Mouse (Mus musculus) adrenal gland, postnatal 25 days (tissue): Measurements from ENCODE around the gene Tfe3. TPM values are rescaled to one million over a fixed set of nuclear protein-coding genes. Genes with fewer than 3 reads are reported as not detected.
A peak's percentile ranks its signal among the peaks of the same experiment; 100 is the strongest.
"Not testable (repeated sequence)": the region's sequence is repeated elsewhere in the genome, so short reads cannot be mapped to it uniquely, and the experiment has no call there.

Experiments
- DNase-seq: peaks from one replicate; pipeline ENCODE4 v3.0.0; 2021; ENCODE audit warnings: mixed read lengths
- total RNA-seq: library from RNA; stranded (reverse); gene quantifications from 2 replicates; pipeline ENCODE4 v1.2.3, GENCODE M21; 2021

Tfe3 gene
- total RNA-seq, 1 experiment from 2014 or later: 40.7 TPM

DNA sequence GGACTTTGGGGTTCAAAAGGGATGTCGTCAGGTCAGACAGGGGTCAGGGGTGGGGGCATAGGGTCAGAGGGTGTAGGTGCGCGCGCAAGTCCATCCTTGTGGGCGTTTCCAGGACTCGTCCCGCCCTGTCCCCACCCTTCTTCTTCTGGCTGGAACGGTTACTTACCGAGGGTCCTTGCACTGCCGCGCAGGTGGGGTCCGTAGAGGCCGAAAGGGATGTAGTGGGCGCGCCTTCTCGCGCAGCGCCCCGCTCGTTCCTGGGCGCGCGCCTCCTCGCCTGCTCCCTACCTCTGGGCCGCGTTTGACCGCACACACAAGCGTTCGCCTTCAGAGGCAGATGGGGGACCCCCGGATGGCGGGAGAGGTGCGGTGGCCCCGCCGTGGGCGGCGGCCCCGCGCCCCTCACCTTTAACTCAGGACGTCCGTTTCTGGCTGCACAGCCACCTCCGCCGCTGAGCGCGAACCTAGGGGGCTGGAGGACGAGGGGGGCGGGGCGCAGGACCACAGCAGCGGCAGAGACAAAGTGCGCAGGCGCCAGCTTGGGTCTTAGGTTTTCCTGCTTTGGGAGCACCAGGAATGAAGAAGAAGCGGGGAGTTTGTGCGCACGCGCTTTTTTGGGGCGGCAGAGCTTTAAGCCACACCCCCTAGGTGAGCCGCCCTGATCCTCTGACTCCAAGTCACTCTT is 11.8 kb upstream of the Tfe3 start, which contains the start of gene Ccdc120:
Ccdc120 (minus strand) TSS at position 474 of the 685 bp plus-strand sequence.
- DNase-seq: peak; percentile 72

DNA sequence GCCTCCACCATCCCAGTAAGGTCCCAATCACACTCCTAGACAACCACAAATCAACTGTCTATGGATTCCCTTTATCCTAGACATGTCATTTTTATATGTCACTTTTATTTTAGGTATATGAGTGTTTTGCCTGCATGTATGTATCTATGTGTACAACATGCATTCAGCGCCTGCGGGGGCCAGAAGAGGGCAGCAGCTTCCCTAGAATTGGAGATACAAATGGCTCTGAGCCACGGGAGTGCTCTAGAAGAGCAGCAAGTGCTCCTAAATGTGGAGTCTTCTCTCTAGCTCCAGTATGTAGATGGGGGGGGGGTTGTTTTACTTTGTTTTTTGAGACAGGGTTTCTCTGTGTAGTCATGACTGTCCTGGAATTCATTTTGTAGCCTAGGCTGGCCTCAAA is 8.7 kb upstream of the Tfe3 start:
- peak; percentile 14 for DNase-seq

DNA sequence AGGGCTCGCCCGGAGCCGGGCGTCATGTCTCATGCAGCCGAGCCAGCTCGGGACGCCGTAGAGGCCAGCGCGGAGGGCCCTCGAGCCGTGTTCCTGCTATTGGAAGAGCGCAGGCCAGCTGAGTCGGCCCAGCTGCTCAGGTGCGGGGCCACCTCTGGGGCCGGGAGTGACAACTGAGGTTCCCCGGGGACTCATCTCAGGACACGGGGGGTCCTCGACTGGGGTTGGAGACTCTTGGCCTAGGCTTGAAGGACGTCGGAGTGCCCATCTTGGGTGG is 499 bp downstream of the Tfe3 start:
- no peak for DNase-seq

DNA sequence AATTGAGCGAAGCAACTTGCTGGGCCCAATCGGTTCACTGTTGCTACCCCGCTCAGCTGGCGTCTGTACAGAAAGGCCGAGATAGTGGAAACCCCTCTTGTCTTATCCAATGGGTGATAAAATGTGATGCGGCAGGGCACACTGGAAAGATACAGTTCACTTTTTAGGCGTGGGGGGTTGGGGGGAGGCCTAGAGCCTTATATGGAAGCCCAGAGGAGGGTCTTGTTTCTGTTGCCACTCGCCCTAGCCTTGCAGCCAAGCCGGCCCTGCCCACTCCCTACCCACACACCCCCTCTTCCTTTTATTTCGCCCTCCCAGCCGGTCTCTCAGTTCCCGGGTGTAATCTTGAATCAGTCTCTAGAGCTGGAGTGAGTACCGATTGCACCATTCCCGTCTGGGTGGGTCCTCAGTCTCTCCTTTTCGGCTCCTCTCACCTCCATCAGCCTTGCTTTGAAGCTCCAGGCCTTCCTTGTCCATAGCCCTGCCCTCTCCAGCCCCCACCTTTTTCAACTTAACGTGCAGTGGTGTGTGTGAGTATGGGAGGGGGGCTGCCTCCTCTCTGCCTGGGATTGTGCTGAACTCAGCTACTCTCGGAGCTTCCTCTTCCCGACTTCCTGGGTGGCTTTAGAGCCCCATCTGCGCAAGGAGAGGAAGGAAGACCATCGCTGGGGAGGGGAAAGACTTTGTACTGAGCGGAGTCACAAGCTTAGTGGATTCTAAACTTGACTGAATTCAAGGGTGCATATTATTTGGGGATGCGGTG is 1.5 kb downstream of the Tfe3 start:
- peak; percentile 9 for DNase-seq

DNA sequence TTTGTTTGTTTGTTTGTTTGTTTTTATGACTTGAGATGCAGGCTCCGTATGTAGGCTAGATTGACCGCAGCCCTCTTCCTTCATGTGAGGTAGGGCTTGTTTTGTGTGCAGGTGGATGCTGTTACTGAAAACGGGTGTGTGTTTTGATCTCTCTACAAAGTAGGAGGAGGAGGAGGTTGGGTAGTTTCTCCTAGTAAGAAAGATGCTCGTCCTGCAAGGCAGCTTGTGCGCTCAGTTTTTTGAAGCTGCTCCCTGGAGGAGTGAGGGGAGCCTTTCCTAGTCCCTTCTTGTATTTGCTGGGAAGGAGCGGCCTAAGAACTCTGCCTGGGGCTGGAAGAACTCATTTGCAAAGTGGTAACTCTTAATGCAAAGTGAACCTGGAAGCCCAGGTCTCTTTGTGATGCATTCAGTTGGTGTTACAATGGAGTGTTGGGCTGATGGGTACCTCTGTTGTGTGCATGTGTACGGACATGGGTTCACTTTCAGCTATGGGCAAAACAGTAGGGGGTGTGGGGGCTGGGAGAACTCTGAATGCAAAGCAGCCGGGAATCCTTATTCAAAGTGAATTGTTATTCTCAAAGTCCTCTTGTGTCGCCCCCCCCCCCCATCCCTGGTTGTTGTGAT is 2.4 kb downstream of the Tfe3 start:
- no peak for DNase-seq

DNA sequence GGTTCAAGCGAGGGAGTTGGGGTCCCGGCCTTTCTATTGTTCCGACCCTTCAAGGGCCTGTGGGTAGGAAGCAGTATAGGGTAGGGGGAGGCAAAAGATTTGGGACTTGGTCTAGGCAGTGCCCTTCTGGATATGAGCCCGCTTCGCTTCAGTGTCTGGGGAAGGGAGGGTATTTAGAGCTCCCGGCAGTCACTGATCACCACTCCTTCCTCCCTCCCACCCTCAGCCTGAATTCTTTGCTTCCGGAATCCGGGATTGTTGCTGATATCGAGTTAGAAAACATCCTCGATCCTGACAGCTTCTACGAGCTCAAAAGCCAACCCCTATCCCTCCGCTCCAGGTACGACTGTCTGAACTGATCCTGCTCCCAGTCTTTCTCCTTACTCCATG is 2.9 kb downstream of the Tfe3 start:
- DNase-seq: no peak

DNA sequence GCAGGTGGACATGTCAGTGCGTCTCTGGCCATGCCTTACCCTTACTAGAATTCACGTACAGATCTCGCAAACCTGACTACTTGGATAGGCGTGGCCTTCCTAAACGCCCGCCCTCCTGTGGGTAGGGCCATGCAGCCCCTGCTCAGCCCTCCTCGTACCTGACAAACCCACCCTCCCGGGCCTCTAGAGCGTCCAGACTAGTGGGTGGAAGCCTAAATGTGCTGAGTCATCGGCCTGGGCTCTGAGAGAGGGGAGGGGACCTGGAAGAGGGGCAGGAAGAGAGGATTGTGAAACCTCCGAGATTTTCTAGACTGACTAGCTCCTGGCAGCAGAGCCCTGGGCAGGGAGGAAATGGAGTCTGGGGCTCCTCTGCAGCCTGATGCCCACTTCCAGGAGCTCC is 3.4 kb downstream of the Tfe3 start:
- peak; percentile 56 for DNase-seq

DNA sequence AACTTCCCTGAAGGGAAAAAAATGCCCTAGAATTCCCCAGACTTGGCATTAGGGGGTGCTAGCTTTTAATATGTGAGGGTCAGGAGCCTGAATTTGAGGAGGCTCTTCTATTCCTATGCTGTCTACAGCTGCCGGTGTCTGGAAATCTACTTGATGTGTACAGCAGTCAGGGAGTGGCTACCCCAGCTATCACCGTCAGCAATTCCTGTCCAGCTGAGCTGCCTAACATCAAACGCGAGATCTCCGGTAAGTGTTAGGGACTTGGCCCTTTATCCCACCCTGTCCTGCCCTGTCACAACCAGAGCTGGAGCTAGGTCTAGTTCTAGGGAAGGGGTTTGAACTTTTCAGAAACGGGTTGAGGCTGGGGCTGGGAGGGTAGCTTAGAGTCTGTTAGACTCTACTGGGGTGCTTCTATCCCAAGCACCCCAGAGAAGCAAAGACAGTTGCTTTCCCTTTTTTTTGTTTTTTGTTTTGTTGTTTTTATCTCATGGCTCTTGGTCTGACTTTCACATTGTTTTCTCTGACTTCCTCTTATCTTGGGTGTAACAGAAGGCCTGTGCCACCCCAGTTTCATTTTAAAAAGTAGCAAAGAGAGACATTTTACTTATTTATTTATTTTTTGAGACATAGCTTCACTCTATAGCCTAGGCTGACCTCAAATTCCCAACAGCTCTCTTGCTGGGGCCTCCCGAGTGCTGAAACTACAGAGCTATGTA is 7.1 kb downstream of the Tfe3 start:
- no peak for DNase-seq

DNA sequence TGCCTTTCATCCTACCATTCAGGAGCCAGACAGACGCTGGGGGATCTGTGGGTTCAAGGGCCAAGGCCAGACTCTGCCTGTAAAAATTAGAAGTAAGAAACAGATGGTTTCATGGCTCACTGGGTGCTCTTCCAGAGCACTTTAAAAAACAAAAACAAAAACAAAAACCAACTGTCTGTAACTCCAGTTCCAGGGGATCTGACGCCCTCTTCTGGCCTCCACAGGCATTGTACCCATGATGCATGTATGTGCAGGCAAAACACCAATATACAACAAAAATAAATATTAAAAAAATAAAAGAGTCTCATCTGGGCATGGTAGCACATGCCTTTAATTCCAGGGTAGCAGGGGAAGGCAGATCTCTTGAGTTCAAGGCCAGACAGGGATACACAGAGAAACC is 10.4 kb downstream of the Tfe3 start:
- no peak for DNase-seq

DNA sequence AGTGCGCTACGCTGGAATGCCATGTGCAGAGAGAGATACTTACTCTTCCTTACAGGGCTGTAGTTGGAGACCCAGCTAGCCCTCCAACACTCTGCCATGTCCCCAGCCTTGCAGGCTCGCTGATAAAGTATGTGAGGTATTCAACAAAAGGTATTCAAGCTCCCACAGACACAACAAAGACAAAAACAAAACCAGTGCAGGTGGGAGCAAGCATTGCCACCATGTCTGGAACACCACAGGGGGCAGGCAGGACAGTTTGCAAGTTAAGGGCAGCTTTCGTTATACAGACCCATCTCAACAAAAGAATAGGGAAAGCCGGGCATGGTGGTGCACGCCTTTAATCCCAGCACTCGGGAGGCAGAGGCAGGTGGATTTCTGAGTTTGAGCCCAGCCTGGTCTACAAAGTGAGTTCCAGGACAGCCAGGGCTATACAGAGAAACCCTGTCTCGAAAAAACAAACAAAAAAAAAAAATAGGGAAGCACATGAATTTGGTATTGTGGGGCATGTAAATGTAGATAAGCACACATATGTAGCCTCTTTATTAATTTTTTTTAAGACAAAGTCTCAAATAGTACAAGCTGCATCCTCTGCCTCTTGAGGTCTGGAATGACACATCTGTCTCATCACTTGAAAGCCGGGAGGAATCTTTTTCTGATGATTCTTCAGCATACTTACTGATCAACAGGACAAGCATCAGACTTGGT is 13.3 kb downstream of the Tfe3 start:
- no peak for DNase-seq

DNA sequence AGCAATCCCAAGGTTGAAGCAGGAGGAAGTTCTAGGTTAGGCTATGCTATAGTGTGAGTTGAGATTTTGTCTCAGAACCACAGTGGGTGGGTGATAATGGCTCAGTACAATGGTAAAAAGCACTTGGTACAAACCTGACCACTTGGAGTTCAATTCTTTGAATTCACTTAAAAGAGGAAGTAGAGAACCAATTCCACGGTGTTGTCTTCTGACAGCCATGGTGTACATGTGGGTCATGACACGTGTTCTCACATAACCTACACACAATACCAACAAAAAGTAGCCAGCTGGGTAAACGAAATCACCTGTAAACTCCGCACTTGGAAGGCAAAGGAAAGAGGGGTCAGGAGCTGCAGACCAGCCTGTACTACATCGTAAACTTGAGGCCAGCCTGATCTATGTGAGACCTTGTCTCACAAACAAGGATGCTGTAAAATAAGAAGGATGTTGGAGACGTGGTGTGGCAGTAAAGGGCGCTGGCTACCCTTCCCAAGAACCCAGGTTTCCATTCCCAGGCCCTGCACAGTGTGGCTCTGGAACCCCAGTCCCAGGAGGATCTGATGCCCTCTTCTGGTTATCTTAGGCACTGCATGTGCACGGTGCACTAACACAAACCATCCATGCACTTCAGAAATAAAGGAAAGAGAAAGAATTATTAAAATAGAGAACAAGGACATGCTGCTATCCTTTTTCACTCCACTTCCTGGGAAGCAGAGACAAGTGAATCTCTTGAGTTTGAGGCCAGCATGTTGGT is 14.1 kb downstream of the Tfe3 start:
- peak; percentile 43 for DNase-seq

DNA sequence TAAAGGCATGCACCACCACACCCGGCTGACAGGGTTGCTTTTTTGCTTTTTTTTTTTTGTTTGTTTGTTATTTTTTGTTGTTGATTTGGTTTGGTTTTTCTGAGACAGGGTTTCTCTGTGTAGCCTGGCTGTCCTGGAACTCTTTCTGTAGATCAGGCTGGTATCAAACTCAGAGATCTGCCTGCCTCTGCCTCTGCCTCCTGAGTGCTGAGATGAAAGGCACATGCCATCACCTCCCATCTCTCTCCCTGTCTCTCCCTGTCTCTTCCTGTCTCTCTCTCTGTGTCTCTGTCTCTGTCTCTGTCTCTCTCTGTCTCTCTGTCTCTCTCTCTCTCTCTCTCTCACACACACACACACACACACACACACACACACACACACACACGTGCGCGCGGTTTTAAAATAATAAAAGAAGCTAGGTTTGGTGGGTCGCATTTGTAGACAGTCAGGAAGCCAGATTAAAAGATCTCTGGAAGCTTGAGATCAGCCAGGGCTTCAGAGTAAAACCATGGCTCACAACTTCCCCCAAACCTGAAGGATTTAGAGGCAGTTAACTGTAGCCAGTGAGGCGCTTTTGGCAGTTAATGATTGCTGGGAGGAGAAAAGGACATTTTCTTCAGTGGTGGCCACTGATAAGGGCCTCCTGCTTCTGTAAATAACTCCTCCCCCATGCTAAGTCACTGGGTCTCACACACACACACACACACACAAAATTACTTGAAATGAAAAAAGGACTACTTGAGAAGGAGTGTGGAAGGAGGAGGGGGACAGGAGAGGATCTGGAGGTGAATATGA is 16.3 kb downstream of the Tfe3 start:
- DNase-seq: no peak

DNA sequence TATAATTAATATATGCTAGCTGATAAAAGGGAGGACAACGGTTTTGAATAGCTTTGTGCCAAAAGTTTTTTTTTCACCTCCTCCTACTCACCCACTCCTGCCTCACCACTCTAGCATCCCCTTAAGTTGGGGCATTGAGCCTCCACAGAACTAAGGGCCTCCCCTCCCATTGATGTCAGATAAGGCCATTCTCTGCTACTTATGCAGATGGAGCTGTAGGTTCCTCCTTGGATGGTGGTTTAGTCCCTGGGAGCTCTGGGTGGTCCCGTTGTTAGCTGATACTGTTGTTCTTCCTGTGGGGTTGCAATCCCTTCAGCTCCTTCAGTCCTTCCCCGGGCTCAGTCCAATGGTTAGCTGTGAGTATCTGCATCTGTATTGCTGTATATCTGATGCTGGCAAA is 16.9 kb downstream of the Tfe3 start:
- DNase-seq: no peak

DNA sequence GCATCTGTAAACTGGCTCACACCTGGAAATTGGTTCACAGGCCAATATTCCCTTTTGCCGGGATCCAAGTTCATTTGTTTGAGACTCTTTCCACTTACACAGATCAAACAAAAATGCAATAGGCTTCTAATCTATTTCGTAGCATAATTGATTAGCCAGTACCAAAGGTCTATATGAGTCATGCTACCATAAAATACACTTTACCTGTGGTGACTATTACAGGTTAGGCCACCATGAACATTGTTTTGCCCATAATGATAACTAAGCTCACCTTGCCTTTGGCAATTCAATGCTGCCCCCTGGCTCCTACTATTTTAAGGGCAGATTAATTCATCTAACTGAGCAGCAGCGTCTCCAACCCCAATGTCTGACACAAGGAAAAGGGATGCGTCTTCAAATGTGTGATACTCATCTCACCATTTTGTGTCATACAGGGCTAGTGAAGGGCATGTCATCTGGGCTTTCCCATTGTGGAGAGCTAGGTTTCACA is 20.3 kb downstream of the Tfe3 start:
- no peak for DNase-seq

DNA sequence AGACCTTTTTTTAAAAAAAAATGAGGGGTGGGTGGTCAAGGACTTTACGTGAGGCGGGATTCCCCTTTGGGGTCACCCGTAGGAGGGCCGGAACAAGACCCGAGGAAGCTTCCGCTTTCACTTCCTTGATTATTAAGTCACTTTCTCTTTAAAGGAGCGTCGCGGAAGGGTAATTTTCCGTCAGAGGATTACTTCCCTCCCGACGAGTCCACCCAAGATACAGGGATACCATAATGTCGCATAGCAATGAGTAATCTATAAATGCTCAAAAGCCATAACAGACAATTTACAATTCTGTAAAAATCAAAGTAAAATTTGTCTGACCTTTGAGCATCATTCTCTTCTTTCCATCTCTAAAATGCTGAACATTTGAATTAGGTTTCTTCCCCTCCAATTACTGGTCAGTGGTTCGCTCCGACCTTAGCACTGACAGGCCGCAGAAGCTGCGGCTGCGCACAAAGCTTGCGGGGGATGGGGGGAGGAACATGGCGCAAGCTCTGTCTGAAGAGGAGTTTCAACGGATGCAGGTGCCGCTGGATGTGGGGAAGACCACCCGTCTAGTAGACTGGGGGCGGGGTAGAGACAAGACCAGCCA is 27.3 kb downstream of the Tfe3 start, which contains the start of gene Gripap1:
Gripap1 (plus strand) TSS at position 224 of the 595 bp plus-strand sequence.
- peak; percentile 73 for DNase-seq

DNA sequence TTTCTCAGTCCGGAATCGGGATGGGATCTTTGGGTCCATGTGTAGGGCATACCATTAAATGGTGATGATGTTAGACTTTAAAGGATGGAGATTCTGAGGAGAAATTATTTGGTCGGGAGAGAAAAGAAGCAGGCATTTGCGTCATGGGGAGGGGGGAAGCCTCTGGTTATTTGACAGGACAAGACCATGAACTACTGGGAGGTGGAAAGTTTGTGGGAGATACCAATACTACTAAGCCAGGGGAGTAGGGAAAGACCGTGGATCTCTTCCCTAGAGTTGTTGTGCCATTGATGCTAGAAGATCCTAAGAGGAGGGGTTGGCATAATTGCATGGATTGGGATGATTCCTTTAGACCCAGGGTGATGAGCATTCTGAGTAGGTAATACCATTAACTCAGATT is 27.9 kb downstream of the Tfe3 start:
- DNase-seq: no peak

DNA sequence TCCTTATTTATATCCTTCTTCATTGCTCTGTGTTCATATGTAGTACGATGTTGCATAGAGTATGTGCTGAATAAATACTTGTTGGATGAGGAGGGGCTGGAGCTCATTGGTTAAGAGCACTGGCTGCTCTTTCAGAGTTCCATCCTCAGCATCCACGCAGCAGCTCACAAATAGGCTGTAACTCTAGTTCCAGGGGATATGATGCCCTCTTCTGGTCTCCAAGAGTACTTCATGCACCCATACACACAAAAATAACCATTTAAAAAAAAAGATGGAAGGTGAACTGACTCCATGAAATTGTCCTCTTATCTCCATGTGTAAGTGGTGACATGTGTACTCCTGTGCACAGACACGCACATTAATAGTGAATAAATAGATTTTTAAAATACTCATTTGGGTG is 31.0 kb downstream of the Tfe3 start:
- no peak for DNase-seq

DNA sequence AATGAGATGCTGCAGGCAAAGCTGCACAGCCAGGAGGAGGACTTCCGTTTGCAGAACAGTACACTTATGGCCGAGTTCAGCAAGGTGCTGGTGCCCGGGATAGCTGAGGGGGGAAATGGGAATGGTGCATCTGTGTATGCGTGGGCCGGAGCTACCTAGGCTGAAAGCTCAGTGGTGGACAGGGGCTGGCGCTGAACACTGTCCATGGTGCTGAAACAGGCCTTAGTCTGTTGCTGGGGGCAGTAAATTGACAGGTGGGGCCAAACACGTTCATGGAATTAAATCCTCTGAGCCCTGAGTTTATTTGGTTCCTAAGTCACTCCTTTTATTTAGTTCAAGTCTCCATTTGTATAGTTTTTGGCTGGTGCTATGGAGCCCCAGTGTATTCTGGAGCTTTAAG is 32.7 kb downstream of the Tfe3 start:
- DNase-seq: peak; percentile 30

DNA sequence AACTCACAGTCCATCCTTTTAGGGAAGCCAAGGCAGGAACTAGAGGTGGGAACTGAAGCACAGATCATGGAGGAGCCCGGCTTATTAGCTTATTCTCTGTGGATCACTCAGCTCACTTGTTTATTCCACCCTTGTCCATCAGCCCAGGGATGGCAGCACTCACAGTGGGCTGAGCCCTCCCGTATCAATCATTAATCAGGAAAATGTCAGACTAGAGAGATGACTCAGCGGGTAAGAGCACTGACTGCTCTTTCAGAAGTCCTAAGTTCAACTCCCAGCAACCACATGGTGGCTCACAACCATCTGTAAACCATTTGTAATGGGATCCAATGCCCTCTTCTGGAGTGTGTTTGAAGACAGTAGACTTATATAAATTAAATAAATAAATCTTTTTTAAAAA is 35.0 kb downstream of the Tfe3 start:
- no peak for DNase-seq

DNA sequence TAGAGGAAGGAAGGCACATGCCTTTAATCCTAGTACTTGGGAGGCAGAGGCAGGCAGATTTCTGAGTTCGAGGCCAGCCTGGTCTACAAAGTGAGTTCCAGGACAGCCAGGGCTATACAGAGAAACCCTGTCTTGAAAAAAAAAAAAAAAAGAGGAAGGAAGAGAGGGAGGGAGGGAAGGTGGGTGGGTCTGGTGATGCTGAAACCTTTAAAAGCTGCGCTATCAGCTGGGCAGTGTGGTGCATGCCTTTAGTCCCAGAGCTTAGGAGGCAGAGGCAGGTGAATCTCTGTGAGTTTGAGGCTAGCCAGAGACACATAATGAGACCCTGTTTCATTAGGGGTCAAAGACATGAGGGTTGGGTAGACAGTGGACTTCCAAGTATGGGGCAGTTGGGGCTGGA is 39.8 kb downstream of the Tfe3 start:
- DNase-seq: not testable (repeated sequence)
